23 mouse cellular contexts compared by ENCODE assay signal in the genomic region with DNA sequence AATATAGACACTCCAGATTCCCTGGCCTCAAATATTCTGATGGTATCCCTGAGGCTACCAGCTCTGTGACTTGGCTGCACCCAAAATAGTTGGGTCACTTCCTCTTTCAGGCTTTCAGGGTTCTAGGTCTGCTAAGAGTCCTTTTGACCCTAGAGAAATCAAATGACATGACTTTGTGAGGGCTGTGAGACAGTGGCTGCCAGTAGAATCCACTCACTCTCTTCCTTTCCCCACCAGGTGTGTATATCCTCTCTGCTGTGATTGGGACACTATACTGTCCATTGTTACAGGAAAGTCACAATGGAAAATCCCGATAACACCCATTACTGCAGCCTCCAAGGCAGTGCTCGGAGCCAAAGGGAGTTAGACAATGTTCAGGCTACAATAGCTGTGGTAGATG. TPM values are rescaled to one million over a fixed set of nuclear protein-coding genes. Genes with fewer than 3 reads are reported as not detected.
DNase-seq lines count a peak whose midpoint lies in the region; TF ChIP-seq lines count a peak whose summit lies in the region.
"Had no signal": no experiment of that assay in that cellular context is flagged by ENCODE, and none has a peak within 500 bp of the region (broad histone marks: within the 10 kb centered on the region; RNA-seq: fewer than 3 reads in every experiment).

Gene Magea4 (plus strand): TSS at position 301 of the 400 bp plus-strand sequence.

- no peaks in the 10 kb centered on the region for H3K9me3 ChIP-seq in CH12.LX (replicated peaks; ENCODE audit: low read length)
- H3K9me3 ChIP-seq: G1E had no signal

- TF ChIP-seq CTCF in CH12.LX (conservative IDR thresholded peaks at IDR 0.05 in 1 of 2, IDR thresholded peaks at IDR 0.05 in 1 of 2; ENCODE audit: low read depth in 2 of 2, low read length in 2 of 2) = no peak

- no peak for TF ChIP-seq POLR2A in CH12.LX (IDR thresholded peaks at IDR 0.05; ENCODE audit: low read depth, low read length)

- H3K9ac ChIP-seq in CH12.LX (ENCODE audit: insufficient read depth, low read depth) = no peak within 1 kb of the TSS

- H3K4me1 ChIP-seq in CH12.LX (ENCODE audit: control insufficient read depth in 1 of 2, insufficient read depth in 2 of 2) = peaks cover 0 to 8% of the 10 kb centered on the region in 2 experiments; a peak in 1 of 4 replicates

- no peaks in the 10 kb centered on the region for H3K27me3 ChIP-seq in CH12.LX (replicated peaks)
- H3K27me3 ChIP-seq: Patski had no signal

- in situ Hi-C loops in CH12.LX (cut with MboI; ENCODE audit: low pct_ligation_motif_present, low pct_unique_long_range_greater_than_20kb, low sequenced_read_pairs) = no loop called here

- TF ChIP-seq RAD21 in CH12.LX (IDR thresholded peaks at IDR 0.05; ENCODE audit: low read depth, low read length) = no peak

- H3K4me3 ChIP-seq in CH12.LX (replicated peaks in 1 of 3; ENCODE audit: low read depth in 2 of 3, low read length in 2 of 3, poor library complexity in 1 of 3) = no peak within 1 kb of the TSS

- dilution Hi-C loops in CH12.LX (cut with MboI; ENCODE audit: extremely low pct_ligation_motif_present, extremely low pct_unique_long_range_greater_than_20kb, low sequenced_read_pairs) = no loop called here

- no peak within 1 kb of the TSS for H3K27ac ChIP-seq in CH12.LX (ENCODE audit: insufficient read depth, low read depth)

- no peak within 1 kb of the TSS for H3K4me2 ChIP-seq in CH12.LX (ENCODE audit: insufficient read depth, low read depth, poor library complexity, severe bottlenecking)

- H3K36me3 ChIP-seq in CH12.LX (replicated peaks in 1 of 2; ENCODE audit: control insufficient read depth in 1 of 2, insufficient read depth in 1 of 2, low read length in 1 of 2) = no peaks in the 10 kb centered on the region
- H3K36me3 ChIP-seq: G1E had no signal

- H3K79me2 ChIP-seq in CH12.LX (replicated peaks; ENCODE audit: control insufficient read depth, extremely low read depth, insufficient read depth, poor library complexity, severe bottlenecking) = no peaks in the 10 kb centered on the region

- TF ChIP-seq EP300 in CH12.LX (IDR thresholded peaks at IDR 0.05; ENCODE audit: low read length) = no peak

- DNase-seq in CH12.LX (ENCODE audit: extremely low read depth) = peak; percentile 6
- no peak for DNase-seq in cerebellum, postnatal 25 days
- DNase-seq: adrenal gland, adult 2 months; adrenal gland, adult 8-10 months; adrenal gland, postnatal 10 days; adrenal gland, postnatal 14 days; adrenal gland, postnatal 25 days; adrenal gland, postnatal 36 days; B cell, adult 2 months; cerebellum, adult 11 months; cerebellum, adult 11-12 months; cerebellum, adult 18-20 months; cerebellum, adult 2 months; cerebellum, adult 8-10 months had no signal

TF ChIP-seq in CH12.LX, 34 proteins besides CTCF, POLR2A, EP300 and RAD21:
- no peak for TF ChIP-seq USF2 (conservative IDR thresholded peaks at IDR 0.05; ENCODE audit: low read depth, low read length)
- no peak for TF ChIP-seq MAZ (IDR thresholded peaks at IDR 0.05; ENCODE audit: low read depth, low read length)
- no peak for TF ChIP-seq USF1 (IDR thresholded peaks at IDR 0.05; ENCODE audit: low read depth, low read length)
- no peak for TF ChIP-seq JUN (IDR thresholded peaks at IDR 0.05; ENCODE audit: insufficient read depth, low read depth, low read length)
- no peak for TF ChIP-seq RCOR1 (conservative IDR thresholded peaks at IDR 0.05; ENCODE audit: low read depth, low read length)
- TF ChIP-seq CHD2 (IDR thresholded peaks at IDR 0.05; ENCODE audit: low read length) = no peak
- no peak for TF ChIP-seq KAT2A (IDR thresholded peaks at IDR 0.05; ENCODE audit: insufficient replicate concordance, low read length)
- TF ChIP-seq UBTF (IDR thresholded peaks at IDR 0.05; ENCODE audit: low read depth, low read length) = no peak
- no peak for TF ChIP-seq MAFK (IDR thresholded peaks at IDR 0.05; ENCODE audit: insufficient replicate concordance, low read length)

RNA-seq across cellular contexts. Expression of gene Magea4, which starts in this region (rescaled TPM):
- total RNA-seq in CH12.LX (2012; rRNA removed) = not detected in 2 replicates
- total RNA-seq in CH12.LX (2014; rRNA removed) = not detected in 2 replicates
- not detected in 2 replicates for polyA plus RNA-seq in CH12.LX (2012; ENCODE audit: insufficient read length, low read depth)
- total RNA-seq: adrenal gland, adult 18-20 months; adrenal gland, adult 2 months; adrenal gland, adult 8-10 months; adrenal gland, postnatal 10 days; adrenal gland, postnatal 14 days; adrenal gland, postnatal 25 days; adrenal gland, postnatal 36 days; adrenal gland, postnatal 4 days; G1E; MEL had no signal
- polyA plus RNA-seq: activated CD4-positive, CD25-positive, alpha-beta regulatory T cell, adult 4 months; adrenal gland, adult 2 months; brain, embryonic 14.5 days; C2C12; CD4-positive, CD25-positive, alpha-beta regulatory T cell, adult 4 months; cerebellum, adult 2 months; G1E; Patski had no signal

Comparison
In these comparisons a context has a peak if more than half of its experiments do, and no peak if none do; other contexts are left out.
1. Peak in DNase-seq in CH12.LX; RNA of the gene not detected or under 1 TPM.